Mouse (Mus musculus): Measurements from ENCODE around the gene Fcmr.

Fcmr gene

DNA sequence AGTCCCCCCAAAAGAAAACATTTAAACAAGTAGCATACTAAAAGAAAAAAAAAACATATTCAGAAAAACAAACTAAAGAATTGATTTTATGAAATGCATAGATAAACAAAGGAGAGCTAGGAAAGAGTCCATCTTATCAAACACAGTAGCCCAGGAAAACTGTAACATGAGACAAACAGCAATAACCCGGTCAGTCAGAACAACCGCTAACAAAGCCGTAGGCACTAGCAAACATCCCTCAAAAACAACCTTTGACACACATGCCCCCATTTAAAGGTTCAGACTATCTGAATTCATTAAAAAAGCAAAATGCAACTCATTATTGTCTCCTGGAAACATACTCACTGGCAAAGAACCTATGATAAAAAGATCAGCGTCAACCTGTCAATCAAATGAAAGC is 8.0 kb upstream of the Fcmr start:
- DNase-seq (ENCODE audit: low read depth in 2 of 2, low spot score in 2 of 2): no peak

DNA sequence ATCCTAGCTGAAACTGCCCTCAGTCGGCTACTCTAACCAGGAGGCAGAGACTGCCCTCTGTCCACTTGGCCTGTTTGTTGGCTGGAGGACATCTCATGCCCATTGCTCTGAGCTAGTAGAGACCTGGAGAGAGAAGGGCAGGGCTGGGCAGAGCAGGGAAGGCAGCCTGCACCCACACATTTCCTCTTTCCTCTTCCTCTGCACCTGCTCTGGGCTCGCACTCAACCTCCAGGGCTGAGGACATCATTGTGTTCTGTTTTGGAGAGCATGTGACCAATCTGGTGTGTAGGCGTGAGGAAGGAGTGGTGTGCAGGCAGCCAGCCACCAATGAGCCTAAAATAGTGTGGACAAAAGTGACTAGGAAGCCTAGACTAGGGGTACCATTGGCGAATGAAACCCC is 1.2 kb upstream of the Fcmr start:
- peak in 1 of 2 experiments; percentile 6 for DNase-seq (ENCODE audit: low read depth in 2 of 2, low spot score in 2 of 2)

DNA sequence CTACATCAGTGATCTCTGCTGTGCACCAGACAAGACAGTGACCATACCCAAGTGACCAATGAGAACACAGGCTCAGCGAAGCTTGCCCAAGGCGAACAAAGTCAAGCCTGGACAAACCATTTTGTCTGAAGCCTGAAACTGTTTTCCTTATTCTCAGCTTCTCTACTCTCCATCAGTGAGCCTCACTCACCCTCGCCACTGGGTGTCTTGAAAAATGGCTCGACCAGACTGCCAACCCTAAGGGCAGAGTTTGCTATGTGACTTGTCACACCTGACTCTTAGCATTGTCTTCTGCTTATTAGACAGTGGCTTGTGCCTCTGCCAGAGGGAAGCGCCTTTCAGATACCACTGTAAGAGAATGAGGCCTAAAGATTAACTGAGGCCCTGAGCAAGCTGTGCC is 728 bp upstream of the Fcmr start:
- no peak for DNase-seq (ENCODE audit: low read depth in 2 of 2, low spot score in 2 of 2)

DNA sequence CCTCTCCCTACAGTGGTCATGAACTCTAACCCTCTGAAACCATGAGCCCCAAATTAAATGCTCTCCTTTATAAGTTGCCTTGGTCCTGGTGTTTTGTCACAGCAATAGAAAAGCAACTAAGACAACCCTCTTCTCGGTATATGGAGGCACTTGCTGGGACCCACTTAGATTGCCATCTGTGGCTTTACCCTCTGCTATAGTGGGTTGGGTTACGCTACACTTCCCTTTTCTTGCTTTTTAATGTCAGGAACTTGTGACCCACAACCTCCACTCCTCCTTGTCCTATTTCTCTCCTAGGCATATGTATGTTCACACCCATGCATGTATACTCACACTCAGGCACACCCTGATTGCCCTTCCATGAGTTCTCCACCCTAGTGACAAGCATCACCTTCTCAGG is 7.4 kb downstream of the Fcmr start:
- DNase-seq (ENCODE audit: low read depth in 2 of 2, low spot score in 2 of 2): no peak

DNA sequence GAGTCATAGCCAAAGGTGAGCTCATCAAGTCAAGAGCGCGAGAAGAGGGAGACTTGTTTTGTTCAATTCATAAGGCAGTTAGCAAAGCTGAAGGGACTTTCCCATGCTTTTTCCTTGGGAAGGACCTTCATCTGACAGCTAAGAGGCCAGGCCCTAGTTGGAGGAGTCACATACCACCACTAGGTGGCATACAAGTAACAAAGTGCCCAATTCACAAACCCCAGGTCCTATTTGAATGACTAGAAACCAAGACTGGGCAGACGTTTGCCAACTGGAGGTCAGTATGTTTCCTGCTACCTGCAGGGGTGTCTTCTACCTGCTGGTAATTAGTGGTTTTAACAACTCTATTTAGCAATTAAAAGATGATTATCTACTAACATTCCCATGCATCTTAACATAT is 9.7 kb downstream of the Fcmr start:
- peak in 1 of 2 experiments; percentile 29 for DNase-seq (ENCODE audit: low read depth in 2 of 2, low spot score in 2 of 2)

DNA sequence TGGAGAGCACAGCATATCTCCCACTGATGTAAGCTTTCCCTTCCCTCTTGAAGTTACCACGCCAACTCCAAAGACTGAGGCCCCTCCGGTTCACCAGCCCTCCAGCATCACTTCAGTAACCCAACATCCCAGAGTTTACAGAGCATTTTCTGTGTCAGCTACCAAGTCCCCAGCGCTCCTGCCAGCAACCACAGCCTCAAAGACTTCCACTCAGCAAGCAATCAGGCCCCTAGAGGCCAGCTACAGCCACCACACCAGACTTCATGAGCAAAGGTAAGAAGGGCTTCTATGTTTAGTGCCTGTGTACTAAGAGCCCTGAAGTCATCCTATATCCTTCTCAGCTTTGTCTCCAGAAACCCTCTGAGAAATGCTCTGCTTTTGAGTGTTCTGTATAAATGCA is 10.4 kb downstream of the Fcmr start:
- no peak for DNase-seq (ENCODE audit: low read depth in 2 of 2, low spot score in 2 of 2)

DNA sequence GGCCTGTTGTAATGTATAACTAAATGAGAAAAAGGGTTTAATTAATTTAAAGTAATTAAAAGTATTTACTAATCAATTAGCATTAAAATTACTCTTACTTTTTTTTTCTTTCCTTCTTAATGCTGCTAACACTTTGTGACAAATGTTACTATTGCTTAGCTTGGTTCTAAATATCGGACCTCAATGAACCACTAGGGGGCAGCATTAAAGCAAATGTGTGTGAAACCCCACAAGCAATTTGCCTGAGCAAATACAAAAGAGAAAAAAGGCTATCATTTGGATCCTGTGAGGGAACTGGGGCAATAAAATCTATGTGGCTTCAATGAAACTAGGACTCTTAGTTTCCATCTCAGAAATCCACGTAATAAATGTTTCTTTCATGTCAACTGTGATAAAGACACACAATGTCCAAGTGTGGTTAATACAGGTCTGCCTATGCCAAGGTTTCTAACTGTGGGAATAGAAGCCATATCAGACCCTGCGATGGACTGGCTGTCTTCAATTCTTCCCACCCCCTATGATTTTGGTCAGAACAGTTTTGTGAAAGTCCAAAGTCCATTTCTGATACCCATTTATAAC is 11.6 kb downstream of the Fcmr start:
- peak; percentile 39 to 53 for DNase-seq (ENCODE audit: low read depth in 2 of 2, low spot score in 2 of 2)

DNA sequence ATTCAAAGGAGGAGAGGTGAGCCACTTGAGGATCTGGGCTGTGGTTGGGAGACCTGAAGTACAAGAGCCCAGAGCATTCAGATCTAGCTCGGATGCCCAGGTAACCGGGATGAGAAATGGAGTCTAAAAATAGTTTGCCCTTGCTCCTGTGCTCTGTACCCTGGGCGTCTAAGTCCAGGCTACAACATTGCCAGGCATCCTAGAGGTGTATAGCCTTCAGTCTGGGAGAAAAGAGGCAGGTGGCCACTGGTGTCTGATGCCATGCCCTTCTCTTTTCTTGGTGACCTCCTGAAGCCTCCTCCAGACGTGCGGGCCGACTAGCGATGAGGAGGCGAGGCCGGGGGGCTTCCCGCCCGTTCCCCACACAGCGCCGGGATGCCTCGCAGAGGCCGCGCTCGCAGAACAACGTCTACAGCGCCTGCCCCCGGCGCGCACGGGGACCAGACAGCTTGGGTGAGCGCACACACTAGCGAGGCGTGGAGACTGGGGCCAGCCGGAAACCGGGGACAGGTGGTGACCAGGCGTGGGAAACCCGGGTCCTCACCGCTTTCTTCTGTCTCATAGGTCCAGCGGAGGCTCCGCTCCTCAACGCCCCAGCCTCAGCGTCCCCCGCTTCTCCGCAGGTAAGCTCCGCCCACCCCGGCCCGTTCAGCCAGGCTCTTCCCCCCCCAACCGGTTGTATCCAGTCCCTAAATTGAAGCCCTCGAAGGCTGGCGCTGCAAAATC is 12.6 kb downstream of the Fcmr start:
- peak in 1 of 2 experiments; percentile 9 for DNase-seq (ENCODE audit: low read depth in 2 of 2, low spot score in 2 of 2)

DNA sequence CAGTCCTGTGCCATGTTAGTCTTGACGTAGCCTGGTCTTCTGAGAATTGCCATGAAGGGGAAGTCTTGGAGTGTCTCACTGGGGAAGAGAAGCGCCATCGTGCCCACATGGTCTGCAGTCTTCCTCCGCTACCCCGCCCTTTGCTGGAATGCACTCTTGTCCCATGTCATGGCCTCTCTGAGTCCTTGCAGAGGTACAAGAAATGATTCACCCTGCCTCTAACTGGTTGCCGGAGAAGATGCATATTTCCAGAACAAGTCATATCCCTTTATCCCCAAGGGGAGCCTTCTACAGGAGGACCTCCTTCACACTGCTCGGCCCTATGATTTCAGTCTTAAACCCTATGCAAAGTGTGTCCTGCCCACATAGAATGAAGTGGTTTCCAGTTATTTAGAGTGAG is 14.5 kb downstream of the Fcmr start:
- no peak for DNase-seq (ENCODE audit: low read depth in 2 of 2, low spot score in 2 of 2)

DNA sequence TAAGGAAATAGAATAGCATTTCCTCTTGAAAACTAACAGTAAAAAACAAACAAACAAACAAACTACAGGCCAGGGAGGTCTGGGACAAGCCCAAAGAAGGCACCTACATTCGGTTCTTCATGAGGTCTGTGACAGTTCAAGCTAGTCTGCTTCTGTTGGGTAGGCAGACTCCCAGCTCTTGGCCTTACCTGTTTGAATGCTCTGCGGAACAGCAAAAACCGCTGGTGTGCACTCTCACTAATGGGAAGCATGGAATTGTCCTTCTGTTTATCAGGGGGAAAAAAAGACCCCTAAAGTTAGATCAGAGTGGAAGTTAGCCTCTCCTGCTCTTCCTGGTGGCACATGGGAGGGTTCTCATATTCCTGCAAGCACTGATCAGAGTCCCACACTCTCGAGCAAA is 17.7 kb downstream of the Fcmr start:
- no peak for DNase-seq (ENCODE audit: low read depth in 2 of 2, low spot score in 2 of 2)

DNA sequence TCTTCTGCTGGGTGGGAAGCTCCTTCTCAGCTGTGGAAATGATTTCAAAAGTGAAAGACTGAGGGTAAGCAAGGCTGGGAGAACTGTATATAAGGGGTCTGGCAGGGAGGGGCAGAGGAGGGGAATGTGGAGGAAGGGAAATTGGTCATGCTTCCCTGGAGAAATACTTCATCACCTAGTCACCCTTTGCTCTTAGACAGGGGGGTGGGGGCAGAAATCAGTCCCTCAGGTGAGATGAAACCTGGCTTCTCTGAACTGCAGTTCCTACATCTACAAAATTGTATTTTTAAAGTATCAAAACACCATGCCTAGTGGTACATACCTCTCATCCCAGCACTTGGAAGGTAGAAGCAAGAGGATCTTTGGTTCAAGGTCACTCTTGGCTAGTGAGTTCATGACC is 21.9 kb downstream of the Fcmr start, which contains the start of gene Il24:
Il24 (minus strand) TSS at position 101 of the 400 bp plus-strand sequence.
- no peak for DNase-seq (ENCODE audit: low read depth in 2 of 2, low spot score in 2 of 2)

DNA sequence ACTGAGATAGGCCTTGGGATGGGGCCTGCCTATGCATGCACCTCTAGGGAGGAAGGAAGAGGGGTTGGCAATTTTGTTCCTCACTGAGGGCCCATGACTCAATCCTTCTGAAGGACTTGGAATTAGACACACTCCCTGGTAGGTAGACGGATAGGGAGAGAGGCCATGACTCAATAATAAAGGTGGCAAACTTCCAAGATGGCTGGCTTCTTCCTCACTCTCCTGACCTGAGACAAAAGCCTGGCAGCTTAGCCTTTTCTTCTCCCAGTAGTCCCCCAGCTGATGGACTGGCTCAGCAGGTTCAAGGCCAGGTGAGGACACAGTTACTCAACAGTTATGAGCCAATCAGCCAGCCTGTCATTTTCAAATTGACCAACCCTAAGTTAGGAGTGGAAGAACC is 27.0 kb downstream of the Fcmr start:
- no peak for DNase-seq (ENCODE audit: low read depth in 2 of 2, low spot score in 2 of 2)

DNA sequence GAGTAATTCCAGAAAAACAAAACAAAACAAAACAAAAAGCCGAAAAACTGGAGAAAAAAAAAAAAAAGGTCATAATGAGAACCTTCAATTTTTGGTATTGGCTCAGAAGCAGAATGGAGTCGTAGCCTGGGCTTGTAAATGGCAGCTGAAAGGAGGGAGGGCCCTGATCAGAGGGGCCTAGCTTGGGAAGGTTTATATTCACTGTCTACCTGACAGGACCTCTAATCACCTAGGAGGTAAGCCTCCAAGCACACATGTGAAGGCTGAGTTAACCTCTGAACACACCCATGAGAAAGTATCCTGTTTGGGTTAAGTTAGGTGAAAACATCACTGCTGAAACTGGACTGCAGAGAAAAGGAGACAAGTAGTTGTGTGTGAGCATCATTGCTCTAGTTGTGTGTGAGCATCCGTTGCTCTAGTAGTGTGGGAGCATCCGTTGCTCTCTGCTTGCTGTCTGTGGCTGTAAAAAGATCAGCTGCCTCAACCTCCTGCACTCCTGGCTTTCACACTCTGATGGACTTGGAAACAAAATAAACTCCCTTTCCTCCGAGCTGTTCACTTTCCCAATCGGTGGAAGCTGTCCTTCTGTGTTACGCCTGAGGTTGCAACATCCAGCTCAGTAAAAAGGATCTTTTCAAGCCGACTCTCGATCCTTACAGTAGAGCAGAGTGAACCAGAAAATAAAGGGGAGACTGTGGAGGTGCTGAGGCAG is 28.0 kb downstream of the Fcmr start:
- DNase-seq (ENCODE audit: low read depth in 2 of 2, low spot score in 2 of 2): no peak

DNA sequence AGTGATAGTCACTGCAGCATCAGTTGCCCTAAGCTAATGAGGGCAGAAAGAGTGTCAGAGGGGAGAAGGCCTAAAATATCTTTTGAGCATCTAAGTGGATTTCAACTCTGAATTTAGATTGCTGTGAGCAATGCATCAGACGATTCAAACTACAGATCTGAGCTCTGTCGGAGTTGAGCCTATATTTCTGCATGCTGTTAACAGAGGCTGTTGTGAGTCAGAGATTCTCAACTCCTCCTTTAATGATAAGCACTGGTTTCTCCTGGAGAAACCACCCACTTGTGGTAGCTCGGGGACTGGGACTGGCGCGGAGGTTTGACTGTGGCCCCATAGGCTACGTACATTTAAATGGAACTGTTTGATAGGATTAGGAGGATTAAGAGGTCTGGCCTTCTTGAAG is 29.0 kb downstream of the Fcmr start:
- no peak for DNase-seq (ENCODE audit: low read depth in 2 of 2, low spot score in 2 of 2)

DNA sequence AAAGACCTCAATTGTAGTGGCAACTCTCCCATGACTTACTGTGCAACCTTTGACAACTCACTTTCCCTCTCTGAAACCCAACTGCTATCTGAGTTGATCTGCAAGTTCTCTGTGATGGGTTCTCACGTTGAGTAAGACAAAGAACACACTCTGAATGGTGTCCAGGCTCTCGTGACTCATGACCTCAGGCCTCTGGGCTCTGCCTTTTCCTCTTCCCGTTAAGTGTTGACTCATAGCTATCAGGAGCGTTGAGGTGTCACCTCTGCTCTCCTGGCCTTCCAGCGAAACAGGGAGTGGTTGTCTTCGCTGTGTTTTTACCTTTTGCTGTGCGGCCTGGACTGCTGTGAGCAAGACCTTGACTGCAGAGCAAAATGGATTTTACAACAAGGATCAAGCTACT is 37.0 kb downstream of the Fcmr start:
- DNase-seq (ENCODE audit: low read depth in 2 of 2, low spot score in 2 of 2): no peak

DNA sequence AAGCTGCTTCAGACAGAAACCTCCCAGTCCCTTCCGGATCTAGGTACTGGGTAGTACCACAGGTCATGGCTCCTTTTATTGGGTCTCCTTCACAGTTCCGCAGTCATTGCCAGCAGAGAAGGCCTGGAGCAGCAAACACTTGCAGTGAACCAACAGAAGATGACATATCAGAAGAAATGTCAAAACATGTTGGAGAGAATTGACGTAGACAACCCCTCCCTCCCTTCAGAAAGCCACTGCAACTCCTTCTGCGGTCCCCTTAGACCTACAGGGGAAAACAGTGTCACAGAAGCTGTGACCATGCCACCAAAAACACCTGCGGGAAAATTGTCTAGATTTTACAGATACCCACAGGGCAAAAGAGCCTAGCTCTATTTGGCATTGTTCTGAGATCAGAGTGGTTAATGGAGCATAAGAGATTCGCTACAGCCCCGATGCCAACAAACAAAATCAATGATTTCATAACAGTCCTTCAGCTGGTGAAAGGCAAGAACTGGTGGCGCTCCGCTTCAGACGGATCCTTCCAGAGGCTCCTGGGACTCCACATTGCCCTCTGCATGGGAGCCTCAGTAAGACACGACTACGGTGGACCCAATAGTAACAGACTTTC is 46.0 kb downstream of the Fcmr start, which contains the start of gene Il20:
Il20 (minus strand) TSS at position 51 of the 610 bp plus-strand sequence.
- DNase-seq (ENCODE audit: low read depth in 2 of 2, low spot score in 2 of 2): no peak

DNA sequence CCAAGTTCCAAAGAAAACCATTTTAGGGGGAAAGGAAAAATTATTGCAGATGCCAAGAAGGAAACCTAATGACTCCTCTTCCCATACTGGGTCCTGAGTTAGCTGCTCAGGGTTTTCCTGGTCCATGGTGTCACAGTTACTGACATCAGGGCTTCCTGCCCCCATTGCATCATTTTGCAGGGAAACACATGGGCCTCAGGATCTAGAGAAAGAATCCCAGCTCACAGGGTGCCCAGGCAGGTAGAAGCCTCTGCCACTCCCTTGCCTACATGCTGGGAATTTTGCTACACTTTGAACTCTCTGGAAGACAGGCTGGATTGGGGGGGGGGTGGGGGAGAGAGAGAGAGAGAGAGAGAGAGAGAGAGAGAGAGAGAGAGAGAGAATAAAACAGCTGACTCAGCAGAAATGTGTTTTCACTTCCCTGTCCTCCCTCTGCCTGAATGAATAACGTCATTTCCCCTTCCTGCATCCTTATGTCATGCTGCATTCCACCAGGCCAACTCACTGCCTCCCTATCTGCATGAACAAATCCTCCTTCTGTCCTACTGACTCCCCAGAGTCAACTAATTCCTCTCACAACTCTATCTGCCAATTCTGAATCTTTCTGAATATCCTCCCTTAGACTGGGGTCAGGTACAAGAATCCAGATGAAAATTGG is 53.0 kb downstream of the Fcmr start:
- DNase-seq (ENCODE audit: low read depth in 2 of 2, low spot score in 2 of 2): no peak

DNA sequence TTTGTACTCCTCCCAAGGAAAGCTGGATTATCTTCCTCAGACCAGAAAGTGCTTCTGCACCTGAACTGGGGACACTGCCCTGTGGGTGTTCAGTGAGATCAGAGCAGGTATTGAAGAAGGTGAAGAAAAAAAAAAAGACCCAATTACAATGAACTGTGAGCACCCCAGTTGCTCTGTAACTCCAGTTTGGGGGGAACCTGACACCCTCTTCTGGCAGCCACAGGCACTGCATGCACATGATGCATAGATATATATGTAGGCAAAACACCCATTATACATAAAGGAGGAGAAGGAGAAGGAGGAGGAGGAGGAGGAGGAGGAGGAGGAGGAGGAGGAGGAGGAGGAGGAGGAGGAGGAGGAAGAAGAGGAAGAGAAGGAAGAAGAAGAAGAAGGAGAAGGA is 61.0 kb downstream of the Fcmr start:
- peak in 1 of 2 experiments; percentile 16 for DNase-seq (ENCODE audit: low read depth in 2 of 2, low spot score in 2 of 2)

All from CD8-positive naive resting alpha-beta T cell, adult 2 months (primary cell).